Mouse (Mus musculus) spleen, postnatal 0 days (tissue): Measurements from ENCODE around the gene Zfp988. TPM values are rescaled to one million over a fixed set of nuclear protein-coding genes. Genes with fewer than 3 reads are reported as not detected.

Experiments used
- polyA plus RNA-seq: library from polyadenylated mRNA; unstranded; fragments of >200 nt; fragmentation: Nextera tagmentation; extraction: Ambion mirVana; gene quantifications from 2 replicates; pipeline ENCODE4 v1.2.1, GENCODE M21; 2015

Gene Zfp988
- polyA plus RNA-seq, result 0.18 and 0.21 TPM in 2 replicates

DNA sequence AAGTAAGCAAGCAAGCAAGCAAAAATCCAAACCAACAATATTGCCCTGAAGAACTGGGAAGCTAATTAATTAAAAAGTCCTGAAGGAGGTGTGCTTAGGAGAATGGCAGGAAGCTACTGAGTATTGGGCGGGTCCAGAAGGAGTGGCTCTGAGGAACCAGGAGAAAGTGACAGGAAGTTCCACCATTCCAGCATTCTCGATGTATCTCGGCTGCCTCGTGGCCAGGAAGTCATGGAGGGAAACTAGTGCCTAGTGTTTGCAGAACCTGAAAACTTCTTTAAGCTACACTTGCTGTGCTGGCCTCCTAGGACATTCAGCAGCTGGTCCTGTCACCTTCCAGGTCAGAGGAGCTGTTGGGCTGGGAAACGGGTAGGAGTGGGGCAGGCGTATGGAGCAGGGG, at the start of gene Zfp988:
TSS of gene Zfp988 (plus strand) at position 239 of the 400 bp plus-strand sequence.

DNA sequence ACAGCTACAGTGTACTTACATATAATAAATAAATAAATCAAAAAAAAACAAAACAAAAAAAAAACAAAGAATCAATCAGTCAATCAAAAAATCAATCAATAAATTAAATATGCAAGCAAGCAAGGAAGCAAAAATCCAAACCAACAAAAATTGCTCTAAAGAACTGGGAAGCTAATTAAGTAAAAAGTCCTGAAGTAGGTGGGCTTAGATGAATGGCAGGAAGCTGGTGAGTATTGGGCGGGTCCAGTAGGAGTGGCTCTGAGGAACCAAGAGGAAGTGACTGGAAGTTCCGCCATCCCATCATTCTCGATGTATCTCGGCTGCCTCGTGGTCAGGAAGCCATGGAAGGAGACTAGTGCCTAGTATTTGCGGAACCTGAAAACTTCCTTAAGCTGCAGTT, 55.5 kb downstream of the Zfp988 start, which contains the start of gene Zfp978:
TSS of gene Zfp978 (plus strand) at position 301 of the 400 bp plus-strand sequence.

Other genes with a start within 250 kb of the Zfp988 start
- gene Zfp991, start 173.6 kb upstream of the Zfp988 start, polyA plus RNA-seq, result 7.0 and 7.6 TPM in 2 replicates
- gene Zfp978, start 55.6 kb downstream of the Zfp988 start, polyA plus RNA-seq, result 0.18 TPM in 1 of 2 replicates, not detected in the other
- gene Zfp982, start 186.7 kb downstream of the Zfp988 start, polyA plus RNA-seq, result 2.8 and 4.4 TPM in 2 replicates
- 0.61 and 0.64 TPM in 2 replicates for gene Gm16503, start 234.5 kb downstream of the Zfp988 start, polyA plus RNA-seq
- 0.19 and 0.27 TPM in 2 replicates for gene Zfp985, start 247.6 kb downstream of the Zfp988 start, polyA plus RNA-seq